Mouse (Mus musculus): ENCODE measurements around the gene Rpl23a. TPM values are rescaled to one million over a fixed set of nuclear protein-coding genes. Genes with fewer than 3 reads are reported as not detected.

Rpl23a gene
- total RNA-seq (2021), result 100 to 1,000 TPM; 770 to 803 TPM
- long read RNA-seq, transcript Rpl23a-201 (5 exons, 560 nt), result major isoform, 60 of 61 reads
- long read RNA-seq, partial matches to known transcripts, result 0 of 61 reads
- long read RNA-seq, other reads (novel, unspliced or antisense), result 1 of 61 reads

DNA sequence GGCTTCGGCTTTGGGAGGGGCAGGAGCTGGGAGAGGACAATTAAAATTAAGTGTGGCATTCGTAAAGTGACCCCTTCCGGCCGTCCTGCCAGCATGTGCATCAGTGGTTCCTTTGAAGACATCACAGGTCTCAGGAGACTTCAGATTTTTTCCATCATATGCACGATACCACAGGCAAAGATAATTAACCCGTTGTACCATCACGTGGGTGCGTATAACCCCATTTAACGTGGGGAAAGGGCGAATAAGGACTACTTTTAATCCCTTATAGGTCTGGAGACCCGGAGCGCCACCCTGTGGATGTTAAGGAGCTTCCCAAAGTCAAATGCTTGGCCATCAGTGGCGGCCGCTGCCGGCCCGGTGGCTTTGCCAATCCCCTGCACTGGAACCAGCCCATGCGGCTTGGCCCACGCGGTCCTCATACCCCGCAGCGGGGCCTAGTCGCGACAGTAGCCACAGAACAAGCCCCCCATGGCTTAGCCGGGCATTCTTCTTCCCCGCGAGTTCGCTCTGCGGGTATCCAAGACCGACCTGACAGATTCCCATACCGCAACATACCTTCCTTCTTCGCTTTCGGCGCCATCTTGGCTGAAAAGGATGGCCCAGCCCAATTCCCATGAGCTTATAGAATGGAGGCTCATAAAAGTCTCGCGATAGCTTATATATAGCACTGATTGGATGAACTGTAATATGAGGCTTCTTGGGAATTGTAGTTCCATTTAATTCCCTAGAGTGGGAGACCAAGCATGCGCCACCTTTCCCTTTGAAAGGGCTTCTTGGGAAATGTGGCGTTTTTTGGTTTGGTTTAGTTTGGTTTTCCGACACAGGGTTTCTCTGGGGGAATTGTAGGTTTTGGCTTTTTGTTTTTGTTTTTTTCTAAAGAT, at the start of gene Rpl23a:
Rpl23a (minus strand) TSS at position 624 of the 884 bp plus-strand sequence.
- peak; percentile 84 to 93 for DNase-seq (ENCODE audit: low spot score in 2 of 2)

DNA sequence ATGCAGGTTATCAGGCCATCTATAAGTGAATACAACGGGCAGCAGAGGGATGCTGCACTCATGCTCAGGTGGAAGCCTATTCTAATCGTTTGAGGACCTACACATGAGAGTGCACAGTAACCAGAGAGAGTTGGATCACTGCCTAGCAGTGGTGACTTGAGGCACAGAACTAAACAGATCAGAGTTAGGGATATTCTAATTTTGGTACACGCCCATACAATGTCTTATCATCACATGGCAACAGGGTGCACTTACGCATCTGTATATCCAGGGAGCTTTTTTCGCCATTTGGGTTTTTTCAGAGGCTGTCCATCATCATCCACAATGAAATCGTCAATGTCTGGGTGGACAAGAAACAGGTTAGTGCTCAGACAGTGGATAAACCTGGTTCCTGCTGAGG, 48.1 kb upstream of the Rpl23a start:
- no peak for DNase-seq (ENCODE audit: low spot score in 2 of 2)

DNA sequence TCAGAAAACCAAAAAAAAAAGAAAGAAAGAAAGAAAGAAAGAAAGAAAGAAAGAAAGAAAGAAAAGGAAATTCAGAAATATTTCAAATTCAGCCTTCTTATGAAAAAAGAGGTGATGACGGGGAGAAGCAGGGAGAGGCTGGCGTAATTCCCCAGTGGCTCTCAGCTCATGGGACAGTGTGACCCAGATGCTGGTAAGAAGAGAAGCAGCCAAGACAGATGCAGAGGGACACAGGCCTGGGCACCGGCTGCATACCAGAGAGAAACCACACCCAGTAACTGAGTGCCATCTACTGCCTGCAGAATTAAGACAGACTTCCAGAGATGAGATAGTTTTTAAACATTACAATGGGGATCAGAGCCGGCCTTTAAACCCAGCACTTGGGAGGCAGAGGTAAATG, 40.2 kb upstream of the Rpl23a start:
- DNase-seq (ENCODE audit: low spot score in 2 of 2), result no peak

DNA sequence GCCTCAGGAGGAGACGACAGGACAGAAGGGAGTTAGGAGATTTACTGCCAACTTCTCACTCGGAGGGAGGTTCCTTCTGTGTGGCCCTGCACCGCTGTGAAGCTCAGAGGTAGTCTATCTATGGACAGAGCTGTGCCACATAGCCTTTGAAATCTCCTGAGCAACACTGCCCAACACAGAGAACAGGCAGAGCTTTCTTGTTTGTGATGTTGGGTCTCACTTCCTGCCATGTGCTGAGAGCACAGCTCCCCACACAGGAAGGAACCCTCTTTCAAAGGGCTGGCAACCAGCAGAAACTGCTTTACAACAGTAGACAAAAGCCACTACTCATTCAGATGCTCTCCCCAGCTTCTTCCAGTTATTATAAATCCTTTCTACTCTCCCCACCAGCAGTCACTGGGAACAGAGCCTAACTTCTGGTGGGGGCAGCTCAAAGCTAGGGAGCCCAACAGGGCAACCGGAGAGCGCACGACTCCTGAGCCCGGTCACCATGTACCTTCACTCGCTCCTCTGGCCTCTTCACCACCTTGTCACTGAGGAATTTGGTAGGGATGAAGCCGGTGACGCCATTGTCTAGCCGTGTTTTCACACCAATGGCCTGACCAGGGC, 32.4 kb upstream of the Rpl23a start:
- DNase-seq (ENCODE audit: low spot score in 2 of 2), result no peak

DNA sequence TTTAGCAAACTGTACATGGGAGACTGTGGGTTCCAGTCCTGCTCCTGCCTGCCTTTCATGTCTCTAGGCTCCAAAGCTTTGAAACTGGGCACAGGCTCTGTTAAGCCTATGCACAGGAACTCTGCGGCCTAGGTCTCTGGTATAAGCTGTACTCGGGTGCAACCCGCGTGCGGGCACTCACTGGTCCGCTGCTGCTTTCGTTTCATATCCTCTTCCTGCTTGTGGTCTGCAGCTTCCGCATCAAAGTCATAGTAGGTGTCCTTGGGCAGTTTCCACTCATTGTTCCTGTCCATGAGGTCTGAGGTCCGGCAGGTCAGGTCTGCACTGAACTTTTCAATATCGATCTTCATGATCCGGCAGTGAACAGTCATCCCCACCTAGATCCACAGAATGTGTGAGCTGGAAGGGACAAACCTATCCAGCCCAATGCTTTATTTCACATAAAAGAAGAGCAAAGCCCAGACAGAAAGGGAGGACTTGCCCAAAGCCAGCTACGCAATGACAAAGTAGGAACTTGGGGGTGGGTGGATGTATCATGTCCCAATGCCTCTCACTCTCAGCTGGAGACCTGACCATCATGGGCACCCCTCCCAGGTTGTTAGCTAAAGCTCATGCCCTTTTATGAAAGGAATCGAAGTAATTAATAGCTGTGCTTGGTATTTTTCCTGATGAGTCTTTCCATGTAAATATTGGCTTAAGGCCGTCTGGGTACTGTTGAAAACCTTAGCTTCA, 29.9 kb upstream of the Rpl23a start:
- DNase-seq (ENCODE audit: low spot score in 2 of 2), result no peak

DNA sequence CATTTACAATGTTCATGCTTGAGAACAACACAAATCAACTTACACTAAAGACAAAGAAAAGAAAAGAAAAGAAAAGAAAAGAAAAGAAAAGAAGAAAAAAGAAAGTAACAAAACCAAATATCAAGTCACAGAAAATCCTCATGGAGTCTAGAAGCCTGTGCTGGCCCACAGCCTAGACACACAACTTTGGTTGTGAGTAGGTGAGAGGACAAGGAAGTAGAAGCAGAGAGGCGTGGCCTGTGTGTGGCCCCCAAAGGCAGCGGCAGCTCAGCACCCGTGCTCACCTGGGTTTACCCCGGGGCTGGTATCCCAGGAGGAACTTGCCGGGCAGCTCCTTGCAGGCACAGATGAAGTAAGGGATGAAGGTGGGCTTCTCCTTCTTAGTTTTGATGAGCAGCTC, 28.1 kb upstream of the Rpl23a start:
- DNase-seq (ENCODE audit: low spot score in 2 of 2), result no peak

DNA sequence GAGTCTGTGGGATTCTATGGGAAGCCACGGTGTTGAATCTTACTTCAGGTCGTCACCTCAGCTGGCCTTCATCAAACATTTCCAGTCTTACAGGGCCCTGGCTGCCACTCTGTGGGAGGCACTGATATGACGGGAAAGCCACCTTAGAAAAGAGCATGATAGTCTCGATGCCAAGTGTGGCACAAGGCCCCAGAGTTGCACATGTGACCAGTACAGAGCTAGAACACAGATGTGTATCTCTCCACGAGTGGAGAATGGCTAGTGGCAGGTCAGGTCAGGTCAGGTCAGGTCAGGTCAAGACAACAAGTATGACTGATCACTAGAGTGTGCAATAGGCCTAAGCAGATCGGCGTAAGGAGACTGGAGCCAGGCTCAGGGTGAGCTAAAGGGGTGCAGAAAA, 27.2 kb upstream of the Rpl23a start:
- no peak for DNase-seq (ENCODE audit: low spot score in 2 of 2)

DNA sequence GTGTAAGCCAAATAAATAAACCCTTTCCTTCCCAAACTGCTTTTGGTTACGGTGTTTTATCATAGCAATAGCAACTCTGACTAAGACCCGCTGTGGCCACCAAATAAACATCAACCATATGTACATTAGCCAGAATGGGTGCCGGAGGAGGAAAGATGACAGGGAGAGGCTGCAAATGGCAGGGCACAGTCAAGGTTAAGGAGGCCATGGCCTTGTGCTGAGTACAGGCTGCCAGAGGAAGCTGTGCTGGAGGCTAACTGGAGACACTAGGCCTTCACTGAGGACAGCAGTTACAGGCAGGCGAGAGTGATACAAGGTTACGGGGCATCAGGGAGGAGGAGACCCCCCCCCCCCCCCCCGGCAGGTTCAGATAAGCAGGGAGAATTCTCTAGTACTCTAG, 26.5 kb upstream of the Rpl23a start:
- no peak for DNase-seq (ENCODE audit: low spot score in 2 of 2)

DNA sequence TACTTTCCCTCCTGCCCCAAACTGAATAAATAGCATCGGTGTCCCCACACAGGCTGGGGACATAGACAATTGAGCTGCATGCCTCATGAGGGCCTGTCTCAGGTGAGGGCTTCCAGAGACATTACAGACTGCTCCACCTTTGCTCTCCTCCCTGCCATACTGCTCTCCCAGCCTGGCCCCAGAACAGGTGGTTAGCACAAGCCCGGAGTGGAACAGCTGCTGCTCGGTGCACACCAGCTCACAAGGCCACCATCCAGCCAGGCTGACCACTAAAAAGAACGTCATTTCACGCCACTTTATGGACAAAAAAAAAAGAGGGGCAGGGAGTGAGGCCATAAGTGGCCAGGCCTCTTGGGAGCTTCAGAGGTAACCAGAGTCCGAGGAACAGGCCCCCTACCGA, 23.8 kb upstream of the Rpl23a start:
- DNase-seq (ENCODE audit: low spot score in 2 of 2), result no peak

DNA sequence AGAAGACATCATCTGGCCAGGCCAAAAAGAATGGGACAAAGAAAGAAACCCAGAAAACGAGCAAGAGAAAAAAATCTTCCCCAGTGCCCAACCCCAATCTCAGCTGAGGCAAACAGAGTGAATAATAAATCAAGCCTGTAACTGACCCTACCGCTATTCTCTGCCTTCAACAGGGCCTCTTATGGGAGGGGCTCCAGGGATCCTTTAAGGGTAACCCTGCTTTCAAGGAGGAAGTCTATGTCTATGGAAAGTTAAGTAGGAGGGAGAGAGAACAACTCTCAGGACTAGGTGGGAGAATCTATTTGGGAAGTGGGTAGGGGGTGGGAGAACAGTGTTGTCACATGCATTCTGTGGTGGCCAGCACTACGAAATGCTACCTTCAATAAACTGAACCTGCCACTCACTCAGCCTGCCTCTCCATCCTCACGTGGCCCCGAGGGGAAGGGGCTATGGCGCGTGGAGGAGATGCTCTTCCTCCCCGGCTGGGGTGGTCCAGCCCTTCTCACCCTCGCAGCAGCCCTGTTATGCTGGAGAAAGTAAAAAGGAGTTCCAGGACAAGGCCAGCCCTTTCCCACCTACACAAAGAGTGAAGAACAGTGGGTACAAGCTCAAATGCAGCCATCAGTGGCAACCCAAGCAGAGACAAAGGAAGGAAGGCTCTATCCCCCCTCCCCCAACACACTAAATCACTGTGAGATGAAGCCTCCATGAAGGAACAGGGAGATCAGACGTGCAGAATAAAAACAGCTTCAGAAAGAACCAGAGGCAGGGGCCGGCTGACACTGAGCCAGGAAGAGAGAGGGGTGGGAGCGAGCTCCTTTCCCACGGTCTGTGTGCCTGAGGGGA, 22.2 kb upstream of the Rpl23a start:
- peak in 1 of 2 experiments; percentile 39 for DNase-seq (ENCODE audit: low spot score in 2 of 2)

DNA sequence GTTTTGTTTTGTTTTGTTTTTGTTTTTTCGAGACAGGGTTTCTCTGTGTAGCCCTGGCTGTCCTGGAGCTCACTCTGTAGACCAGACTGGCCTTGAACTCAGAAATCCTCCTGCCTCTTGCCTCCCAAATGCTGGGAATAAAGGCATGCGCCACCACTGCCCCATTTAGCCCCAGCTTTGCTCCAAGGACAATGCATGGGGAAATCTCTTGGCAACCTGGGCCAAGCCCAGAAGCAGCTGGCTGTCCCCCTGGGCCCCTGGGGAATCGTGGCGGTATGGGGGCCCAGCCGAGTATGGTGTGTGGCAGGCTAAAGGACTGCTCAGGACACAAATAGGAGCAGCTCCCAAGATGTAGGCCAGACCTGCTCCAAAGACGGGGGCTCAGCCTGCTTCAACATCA, 20.9 kb upstream of the Rpl23a start:
- no peak for DNase-seq (ENCODE audit: low spot score in 2 of 2)

DNA sequence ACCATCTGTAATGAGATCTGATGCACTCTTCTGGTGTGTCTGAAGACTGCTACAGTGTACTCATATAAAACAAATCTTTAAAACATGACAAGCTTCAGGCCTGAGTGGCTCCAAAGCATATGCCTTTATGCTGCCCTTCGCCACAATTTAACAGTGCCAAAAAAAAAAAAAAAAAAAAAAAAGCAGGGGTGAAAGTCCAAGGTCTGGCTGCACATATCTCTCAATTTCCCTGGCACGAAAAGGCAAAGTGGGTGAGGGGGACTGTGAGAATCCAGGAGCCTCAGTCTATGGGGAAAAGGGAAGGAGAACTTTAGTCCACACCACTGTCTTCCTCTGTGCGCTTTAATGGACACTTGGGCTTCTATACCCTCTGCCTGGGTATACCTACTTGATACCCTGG, 19.0 kb upstream of the Rpl23a start:
- no peak for DNase-seq (ENCODE audit: low spot score in 2 of 2)

DNA sequence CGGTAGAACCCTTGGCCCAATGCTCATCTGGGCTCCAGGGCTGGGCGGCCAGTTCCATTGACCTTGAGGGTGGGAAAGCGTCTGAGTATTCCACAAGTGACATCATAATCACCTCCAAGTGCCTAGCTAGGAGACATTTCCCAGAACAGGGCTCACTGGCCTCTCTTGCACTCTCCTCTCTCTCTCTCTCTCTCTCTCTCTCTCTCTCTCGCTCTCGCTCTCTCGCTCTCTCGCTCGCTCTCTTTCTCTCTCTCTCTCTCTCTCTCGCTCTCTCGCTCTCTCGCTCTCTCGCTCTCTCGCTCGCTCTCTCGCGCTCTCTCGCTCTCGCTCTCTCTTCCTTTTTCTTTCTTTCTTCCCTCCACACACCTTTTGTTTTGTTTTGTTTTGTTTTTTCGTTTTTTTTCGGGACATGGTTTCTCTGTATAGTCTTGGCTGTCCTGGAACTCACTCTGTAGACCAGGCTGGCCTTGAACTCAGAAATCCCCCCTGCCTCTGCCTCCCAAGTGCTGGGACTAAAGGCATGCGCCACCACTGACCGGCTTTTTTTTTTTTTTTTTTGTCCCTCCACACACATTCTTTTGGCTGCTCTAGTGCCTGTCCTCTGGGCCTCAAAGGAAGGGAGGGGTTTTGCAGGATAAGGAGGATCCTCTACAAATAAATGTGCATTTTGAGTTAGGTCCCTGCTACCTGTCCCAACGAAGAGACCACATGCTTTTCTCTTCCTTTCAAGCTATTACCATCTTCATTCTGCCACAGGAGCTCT, 11.9 kb upstream of the Rpl23a start:
- no peak for DNase-seq (ENCODE audit: low spot score in 2 of 2)

DNA sequence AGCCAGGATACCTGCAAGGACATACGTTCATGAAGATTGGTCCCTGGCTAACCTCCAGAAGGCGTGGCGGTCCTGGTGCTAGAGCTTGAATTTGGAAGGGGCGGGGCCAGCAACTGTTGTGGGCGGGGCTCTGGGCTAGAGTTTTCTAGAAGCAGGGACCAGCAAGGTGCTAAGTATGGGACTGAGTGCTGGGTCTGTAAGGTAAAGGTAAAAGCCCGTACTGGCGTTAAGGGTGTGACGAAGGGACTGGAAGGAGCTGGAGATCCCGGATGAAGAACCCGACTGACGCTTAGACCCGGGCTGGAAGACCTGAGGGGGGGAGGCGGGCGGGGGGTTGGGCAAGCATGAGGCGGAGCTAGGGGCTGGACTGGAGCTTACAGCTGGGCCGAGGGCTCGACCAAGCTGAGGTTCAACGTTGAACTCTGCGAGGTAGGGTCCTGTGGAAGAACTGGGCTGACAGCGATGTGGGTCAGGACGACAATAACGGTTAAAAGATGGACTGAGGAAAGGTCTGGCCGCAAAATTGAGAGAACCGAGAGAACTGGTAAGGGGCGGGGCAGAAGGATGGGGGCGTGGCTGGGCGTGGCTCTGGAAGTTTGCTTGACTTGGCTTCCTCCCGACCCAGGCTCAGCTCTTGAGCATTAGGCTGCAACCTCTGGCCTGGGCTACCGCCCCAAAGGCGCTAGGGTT, 11.2 kb upstream of the Rpl23a start:
- no peak for DNase-seq (ENCODE audit: low spot score in 2 of 2)

DNA sequence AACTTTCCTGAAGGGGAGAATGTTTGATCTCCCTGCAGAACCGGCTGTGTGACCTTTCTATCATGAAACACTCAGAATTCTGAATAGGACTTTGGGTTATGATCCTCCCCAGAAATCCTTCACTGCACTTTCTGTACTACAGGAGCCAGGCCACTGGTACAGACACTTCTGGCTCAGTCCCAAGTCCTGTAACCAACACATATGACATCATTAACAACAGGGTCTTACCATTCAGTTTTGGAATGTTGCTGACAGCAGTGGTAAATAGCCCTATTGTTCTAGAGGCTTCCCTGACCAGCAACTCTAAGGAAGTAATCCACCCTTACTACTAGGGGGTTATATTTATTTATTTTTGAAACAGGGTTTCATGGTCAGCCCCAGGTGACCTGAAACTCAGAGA, 9.7 kb upstream of the Rpl23a start, which contains the start of gene Proca1:
Proca1 (plus strand) TSS at position 280 of the 400 bp plus-strand sequence.
- DNase-seq (ENCODE audit: low spot score in 2 of 2), result no peak

DNA sequence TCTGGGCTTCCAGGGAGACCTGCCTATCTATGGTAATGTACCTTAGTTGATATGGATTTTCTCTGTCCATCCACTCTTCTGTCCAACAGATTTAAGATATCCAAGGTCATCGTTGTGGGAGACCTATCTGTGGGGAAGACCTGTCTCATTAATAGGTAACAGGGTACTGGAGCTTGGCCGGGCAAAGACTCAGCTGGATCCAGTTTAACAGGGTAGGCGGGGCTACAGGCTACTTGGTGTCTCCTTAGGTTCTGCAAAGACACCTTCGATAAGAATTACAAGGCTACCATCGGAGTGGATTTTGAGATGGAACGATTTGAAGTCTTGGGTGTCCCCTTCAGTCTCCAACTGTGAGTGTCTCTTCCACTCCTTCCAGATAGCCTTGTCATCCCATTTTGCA, 6.7 kb upstream of the Rpl23a start:
- no peak for DNase-seq (ENCODE audit: low spot score in 2 of 2)

DNA sequence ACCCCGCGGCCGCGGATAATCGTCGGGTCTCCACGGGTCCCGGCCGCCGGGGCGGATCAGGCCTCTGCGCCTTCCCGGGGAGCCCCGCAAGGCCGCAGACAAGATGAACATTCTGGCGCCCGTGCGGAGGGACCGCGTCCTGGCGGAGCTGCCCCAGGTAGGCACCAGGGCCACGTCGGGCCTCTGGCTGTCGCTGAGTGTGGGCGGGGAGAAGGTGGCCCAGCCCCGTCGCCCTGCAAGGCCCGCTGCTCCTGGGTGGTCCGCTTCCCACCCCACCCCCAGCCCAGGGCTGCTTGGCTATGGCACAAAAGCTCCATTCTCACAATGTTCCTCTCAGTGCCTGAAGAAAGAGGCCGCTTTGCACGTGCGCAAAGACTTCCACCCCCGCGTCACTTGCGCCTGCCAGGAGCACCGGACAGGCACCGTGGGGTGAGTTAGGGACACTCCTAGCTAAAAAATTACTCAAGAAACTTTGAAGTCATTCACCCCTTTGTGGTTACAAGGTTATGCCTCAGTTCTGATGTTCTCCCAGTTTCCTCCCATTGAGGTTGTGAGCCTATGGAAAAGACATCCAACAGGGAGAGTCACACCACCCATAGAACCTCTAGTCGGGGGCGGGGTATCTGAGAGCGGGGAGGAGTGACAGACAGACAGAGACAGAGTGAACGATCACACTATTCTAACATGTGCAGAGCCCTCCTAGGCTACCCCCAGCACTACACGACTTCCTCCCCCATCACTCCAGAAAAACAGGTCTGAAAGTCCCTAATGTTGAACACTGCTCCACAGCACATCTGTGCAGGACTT, 6.1 kb upstream of the Rpl23a start:
- peak; percentile 39 to 63 for DNase-seq (ENCODE audit: low spot score in 2 of 2)

All from layer of hippocampus, adult 18-20 months (tissue).